Mouse (Mus musculus): ENCODE results near the gene Tbxas1. TPM values are rescaled to one million over a fixed set of nuclear protein-coding genes. Genes with fewer than 3 reads are reported as not detected.

The Tbxas1 gene
- polyA plus RNA-seq, 1 experiment from 2014 or later: 1.9 TPM

GRCm38 (mm10) chr6:38976355-38976754 lies 101.2 kb downstream of the Tbxas1 start:
- DNase-seq (ENCODE audit: low spot score): no peak
- WGBS: 79% methylated on average over 2 of the region's 2 CpGs
- H3K36me3 ChIP-seq: no peaks in the 10 kb centered on the region
- no peak overlapping the region for H3K4me3 ChIP-seq
- H3K9me3 ChIP-seq: no peaks in the 10 kb centered on the region
- H3K4me1 ChIP-seq (replicated peaks): no peaks in the 10 kb centered on the region
- no peaks in the 10 kb centered on the region for H3K27me3 ChIP-seq (ENCODE audit: insufficient read depth, poor library complexity, severe bottlenecking)
- H3K27ac ChIP-seq: no peak overlapping the region

GRCm38 (mm10) chr6:38980921-38981715 lies 105.9 kb downstream of the Tbxas1 start:
- H3K27me3 ChIP-seq (ENCODE audit: insufficient read depth, poor library complexity, severe bottlenecking): no peaks in the 10 kb centered on the region
- no peaks in the 10 kb centered on the region for H3K4me1 ChIP-seq (replicated peaks)
- H3K36me3 ChIP-seq: no peaks in the 10 kb centered on the region
- no peaks in the 10 kb centered on the region for H3K9me3 ChIP-seq
- 85% methylated on average over 11 of the region's 11 CpGs for WGBS
- no peak overlapping the region for H3K27ac ChIP-seq
- H3K4me3 ChIP-seq: no peak overlapping the region
- DNase-seq (ENCODE audit: low spot score): no peak

GRCm38 (mm10) chr6:38982071-38982470 lies 106.9 kb downstream of the Tbxas1 start:
- Histone ChIP-seq H3K4me3 (no peak overlapping the region), H3K36me3 (no peaks in the 10 kb centered on the region), H3K27ac (no peak overlapping the region), H3K9me3 (no peaks in the 10 kb centered on the region), H3K27me3 (ENCODE audit: insufficient read depth, poor library complexity, severe bottlenecking) (no peaks in the 10 kb centered on the region), H3K4me1 (replicated peaks) (no peaks in the 10 kb centered on the region)
- DNase-seq (ENCODE audit: low spot score): no peak
- WGBS: 97% methylated on average over 8 of the region's 8 CpGs

- DNase-seq (ENCODE audit: low spot score): no peak
- H3K9me3 ChIP-seq: no peaks in the 10 kb centered on the region
- no peaks in the 10 kb centered on the region for H3K36me3 ChIP-seq
- H3K4me1 ChIP-seq (replicated peaks): no peaks in the 10 kb centered on the region
- no peak overlapping the region for H3K4me3 ChIP-seq
- no peak overlapping the region for H3K27ac ChIP-seq
- WGBS: 84% methylated on average over 4 of the region's 4 CpGs
- no peaks in the 10 kb centered on the region for H3K27me3 ChIP-seq (ENCODE audit: insufficient read depth, poor library complexity, severe bottlenecking)
These were observed 107.5 kb downstream of the Tbxas1 start for GRCm38 (mm10) chr6:38982656-38983055.

- Histone ChIP-seq H3K36me3 (no peaks in the 10 kb centered on the region), H3K27me3 (ENCODE audit: insufficient read depth, poor library complexity, severe bottlenecking) (no peaks in the 10 kb centered on the region), H3K4me3 (no peak overlapping the region), H3K9me3 (no peaks in the 10 kb centered on the region), H3K4me1 (replicated peaks) (no peaks in the 10 kb centered on the region), H3K27ac (no peak overlapping the region)
- WGBS: 65% methylated on average over 7 of the region's 7 CpGs
- DNase-seq (ENCODE audit: low spot score): peak; percentile 5
These were observed 107.9 kb downstream of the Tbxas1 start for GRCm38 (mm10) chr6:38983060-38983459.

- DNase-seq (ENCODE audit: low spot score): no peak
- Histone ChIP-seq H3K4me3 (no peak overlapping the region), H3K4me1 (replicated peaks) (no peaks in the 10 kb centered on the region), H3K36me3 (no peaks in the 10 kb centered on the region), H3K27ac (no peak overlapping the region), H3K27me3 (ENCODE audit: insufficient read depth, poor library complexity, severe bottlenecking) (no peaks in the 10 kb centered on the region), H3K9me3 (no peaks in the 10 kb centered on the region)
- WGBS: 81% methylated on average over 2 of the region's 2 CpGs
These were observed 109.4 kb downstream of the Tbxas1 start for GRCm38 (mm10) chr6:38984626-38985025.

GRCm38 (mm10) chr6:38986641-38987040 lies 111.4 kb downstream of the Tbxas1 start:
- H3K4me1 ChIP-seq (replicated peaks): no peaks in the 10 kb centered on the region
- WGBS: 77% methylated on average over 10 of the region's 10 CpGs
- H3K27ac ChIP-seq: no peak overlapping the region
- DNase-seq (ENCODE audit: low spot score): no peak
- no peaks in the 10 kb centered on the region for H3K36me3 ChIP-seq
- no peaks in the 10 kb centered on the region for H3K9me3 ChIP-seq
- H3K4me3 ChIP-seq: no peak overlapping the region
- no peaks in the 10 kb centered on the region for H3K27me3 ChIP-seq (ENCODE audit: insufficient read depth, poor library complexity, severe bottlenecking)

GRCm38 (mm10) chr6:38992016-38992415 lies 116.8 kb downstream of the Tbxas1 start:
- Histone ChIP-seq H3K9me3 (no peaks in the 10 kb centered on the region), H3K4me3 (no peak overlapping the region), H3K36me3 (no peaks in the 10 kb centered on the region), H3K27ac (no peak overlapping the region), H3K27me3 (ENCODE audit: insufficient read depth, poor library complexity, severe bottlenecking) (no peaks in the 10 kb centered on the region), H3K4me1 (replicated peaks) (no peaks in the 10 kb centered on the region)
- DNase-seq (ENCODE audit: low spot score): no peak
- 60% methylated on average over 4 of the region's 4 CpGs for WGBS

GRCm38 (mm10) chr6:38995774-38996173 lies 120.6 kb downstream of the Tbxas1 start:
- no peak for DNase-seq (ENCODE audit: low spot score)
- no peaks in the 10 kb centered on the region for H3K4me1 ChIP-seq (replicated peaks)
- H3K27me3 ChIP-seq (ENCODE audit: insufficient read depth, poor library complexity, severe bottlenecking): no peaks in the 10 kb centered on the region
- H3K27ac ChIP-seq: no peak overlapping the region
- 80% methylated on average over 3 of the region's 3 CpGs for WGBS
- H3K36me3 ChIP-seq: no peaks in the 10 kb centered on the region
- H3K9me3 ChIP-seq: no peaks in the 10 kb centered on the region
- no peak overlapping the region for H3K4me3 ChIP-seq

GRCm38 (mm10) chr6:38997838-38998237 lies 122.6 kb downstream of the Tbxas1 start:
- no peaks in the 10 kb centered on the region for H3K27me3 ChIP-seq (ENCODE audit: insufficient read depth, poor library complexity, severe bottlenecking)
- no peak overlapping the region for H3K4me3 ChIP-seq
- no peak overlapping the region for H3K27ac ChIP-seq
- no peaks in the 10 kb centered on the region for H3K4me1 ChIP-seq (replicated peaks)
- WGBS: 91% methylated on average over 4 of the region's 4 CpGs
- no peaks in the 10 kb centered on the region for H3K9me3 ChIP-seq
- DNase-seq (ENCODE audit: low spot score): no peak
- no peaks in the 10 kb centered on the region for H3K36me3 ChIP-seq

- Histone ChIP-seq H3K4me3 (no peak overlapping the region), H3K9me3 (no peaks in the 10 kb centered on the region), H3K27me3 (ENCODE audit: insufficient read depth, poor library complexity, severe bottlenecking) (no peaks in the 10 kb centered on the region), H3K36me3 (no peaks in the 10 kb centered on the region), H3K4me1 (replicated peaks) (peaks cover 19% of the 10 kb centered on the region; the same call in 1 of the 2 replicates), H3K27ac (no peak overlapping the region)
- WGBS: 76% methylated on average over 7 of the region's 7 CpGs
- DNase-seq (ENCODE audit: low spot score): no peak
These were observed 127.9 kb downstream of the Tbxas1 start for GRCm38 (mm10) chr6:39003126-39003525.

- DNase-seq (ENCODE audit: low spot score): no peak
- no peaks in the 10 kb centered on the region for H3K27me3 ChIP-seq (ENCODE audit: insufficient read depth, poor library complexity, severe bottlenecking)
- H3K4me1 ChIP-seq (replicated peaks): peaks cover 19% of the 10 kb centered on the region; the same call in 1 of the 2 replicates
- 85% methylated on average over 12 of the region's 12 CpGs for WGBS
- no peaks in the 10 kb centered on the region for H3K9me3 ChIP-seq
- H3K36me3 ChIP-seq: no peaks in the 10 kb centered on the region
- H3K27ac ChIP-seq: no peak overlapping the region
- H3K4me3 ChIP-seq: no peak overlapping the region
These were observed 128.8 kb downstream of the Tbxas1 start for GRCm38 (mm10) chr6:39004003-39004473.

- no peak for DNase-seq (ENCODE audit: low spot score)
- Histone ChIP-seq H3K36me3 (no peaks in the 10 kb centered on the region), H3K9me3 (no peaks in the 10 kb centered on the region), H3K4me3 (no peak overlapping the region), H3K27me3 (ENCODE audit: insufficient read depth, poor library complexity, severe bottlenecking) (no peaks in the 10 kb centered on the region), H3K27ac (no peak overlapping the region), H3K4me1 (replicated peaks) (peaks cover 19% of the 10 kb centered on the region; the same call in 1 of the 2 replicates)
- 87% methylated on average over 20 of the region's 20 CpGs for WGBS
These were observed 130.2 kb downstream of the Tbxas1 start for GRCm38 (mm10) chr6:39005267-39005944.
